18 mouse cellular contexts compared by ENCODE assay signal in the genomic region with DNA sequence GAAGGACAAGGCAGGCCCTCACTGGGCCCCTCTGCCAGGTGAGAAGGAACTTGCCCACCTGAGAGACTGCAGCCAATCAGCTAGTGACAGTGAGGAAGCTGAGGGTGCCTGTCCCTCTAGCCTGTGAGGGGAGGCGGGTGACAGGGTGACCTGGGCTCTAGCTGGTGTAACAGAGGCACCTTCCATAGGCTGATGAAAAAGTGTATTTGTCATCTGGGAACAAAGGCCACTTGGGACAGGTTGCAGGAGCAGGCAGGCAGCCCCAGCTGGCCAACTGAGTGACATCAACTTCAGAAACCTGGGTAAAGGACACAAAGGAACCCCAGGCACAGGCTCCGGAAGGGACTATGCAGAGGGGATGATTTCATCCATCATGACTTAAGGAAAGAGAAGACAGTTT.
DNase-seq lines count a peak whose midpoint lies in the region; ATAC-seq and TF ChIP-seq lines count a peak whose summit lies in the region.
"Had no signal": no experiment of that assay in that cellular context is flagged by ENCODE, and none has a peak within 500 bp of the region (broad histone marks: within the 10 kb centered on the region; RNA-seq: fewer than 3 reads in every experiment).

No protein-coding gene starts in this region.

- H3K9ac ChIP-seq in liver, embryonic 11.5 days (ENCODE audit: low read depth, low read length): no peak overlapping the region
- no peak overlapping the region for H3K9ac ChIP-seq in liver, postnatal 0 days (replicated peaks)
- H3K9ac ChIP-seq: forebrain, embryonic 13.5 days; hindbrain, embryonic 13.5 days; neural tube, embryonic 15.5 days had no signal

- H3K4me3 ChIP-seq in liver, embryonic 11.5 days (ENCODE audit: low read depth, low read length): no peak overlapping the region
- no peak overlapping the region for H3K4me3 ChIP-seq in brown adipose tissue, adult 24 weeks (ENCODE audit: insufficient read depth, low read depth, low read length)
- no peak overlapping the region for H3K4me3 ChIP-seq in limb, embryonic 10.5 days
- no peak overlapping the region for H3K4me3 ChIP-seq in liver, postnatal 0 days (ENCODE audit: low read depth, low read length)
- H3K4me3 ChIP-seq in left cerebral cortex, adult 2 months: no peak overlapping the region
- H3K4me3 ChIP-seq: forebrain, embryonic 13.5 days; hindbrain, embryonic 13.5 days; neural tube, embryonic 15.5 days had no signal

- 72% methylated on average over 2 of the region's 2 CpGs for WGBS in liver, embryonic 11.5 days
- whole genome bisulfite sequencing in limb, embryonic 10.5 days: 75% methylated on average over 2 of the region's 2 CpGs
- 29% methylated on average over 2 of the region's 2 CpGs for WGBS in liver, postnatal 0 days (ENCODE audit: insufficient replicate concordance)

- no peak for ATAC-seq in liver, embryonic 11.5 days (replicated peaks; ENCODE audit: low FRiP score)
- peak; percentile 97 for ATAC-seq in liver, postnatal 0 days
- ATAC-seq: activated CD4-positive, CD25-positive, alpha-beta regulatory T cell, adult 4 months; forebrain, embryonic 13.5 days had no signal

- H3K4me2 ChIP-seq in liver, embryonic 11.5 days: no peak overlapping the region
- H3K4me2 ChIP-seq in liver, postnatal 0 days (ENCODE audit: low read depth, low read length): no peak overlapping the region
- H3K4me2 ChIP-seq: forebrain, embryonic 13.5 days; hindbrain, embryonic 13.5 days; midbrain, embryonic 11.5 days; neural tube, embryonic 15.5 days had no signal

- no peaks in the 10 kb centered on the region for H3K4me1 ChIP-seq in liver, embryonic 11.5 days (replicated peaks; ENCODE audit: control insufficient read depth, insufficient read depth, low read length)
- peaks cover 13% of the 10 kb centered on the region for H3K4me1 ChIP-seq in brown adipose tissue, adult 24 weeks (ENCODE audit: control insufficient read depth, insufficient read depth, insufficient read length, low read length)
- H3K4me1 ChIP-seq in limb, embryonic 10.5 days: peaks cover 21% of the 10 kb centered on the region
- H3K4me1 ChIP-seq in liver, postnatal 0 days (ENCODE audit: insufficient read depth): peaks cover 9% of the 10 kb centered on the region
- H3K4me1 ChIP-seq: forebrain, embryonic 13.5 days; hindbrain, embryonic 13.5 days had no signal

- no peak for TF ChIP-seq CTCF in liver, postnatal 0 days (IDR thresholded peaks at IDR 0.05; ENCODE audit: low read depth)
- no peak for TF ChIP-seq CTCF in left cerebral cortex, adult 2 months (IDR thresholded peaks at IDR 0.05)

- no peak overlapping the region for H3K27ac ChIP-seq in liver, embryonic 11.5 days (ENCODE audit: low read depth, low read length)
- H3K27ac ChIP-seq in brown adipose tissue, adult 24 weeks (replicated peaks; ENCODE audit: low read depth, low read length): peak overlapping the region; percentile 85
- 0 out of 2 replicates have a peak overlapping the region, but pooled peaks have one; percentile 12 for H3K27ac ChIP-seq in limb, embryonic 10.5 days
- peak overlapping the region; percentile 44; the same call in 1 of the 2 replicates for H3K27ac ChIP-seq in liver, postnatal 0 days (ENCODE audit: low read depth)
- no peak overlapping the region for H3K27ac ChIP-seq in left cerebral cortex, adult 2 months
- H3K27ac ChIP-seq: forebrain, embryonic 13.5 days; hindbrain, embryonic 13.5 days; neural tube, embryonic 15.5 days had no signal

- intact Hi-C loops in left cerebral cortex, adult 2 months (cut with DNase I): no loop called here

- DNase-seq in liver: peak; percentile 8
- no peak for DNase-seq in liver, embryonic 11.5 days (ENCODE audit: low spot score)
- no peak for DNase-seq in limb, embryonic 10.5 days (ENCODE audit: low spot score)
- DNase-seq in liver, postnatal 0 days: peak; percentile 35
- no peak for DNase-seq in left cerebral cortex, adult 9 months (ENCODE audit: low spot score in 2 of 2)
- no peak for DNase-seq in left cerebral cortex, adult 2 months (ENCODE audit: extremely low spot score in 1 of 2, low spot score in 2 of 2)
- DNase-seq: adrenal gland, postnatal 10 days; cerebellum, adult 8-10 months; cerebellum, postnatal 36 days; embryo, embryonic 11 days; lung, adult 2 months; thymus, postnatal 14 days had no signal

- H3K9me3 ChIP-seq in liver, embryonic 11.5 days (ENCODE audit: control insufficient read depth, low read length): no peaks in the 10 kb centered on the region
- H3K9me3 ChIP-seq in limb, embryonic 10.5 days (replicated peaks): no peaks in the 10 kb centered on the region
- H3K9me3 ChIP-seq in liver, postnatal 0 days (ENCODE audit: low read length): no peaks in the 10 kb centered on the region
- H3K9me3 ChIP-seq: forebrain, embryonic 13.5 days; hindbrain, embryonic 13.5 days; neural tube, embryonic 15.5 days had no signal

- no peak for TF ChIP-seq EP300 in liver, postnatal 0 days (IDR thresholded peaks at IDR 0.05; ENCODE audit: low read depth)

- no peaks in the 10 kb centered on the region for H3K36me3 ChIP-seq in liver, embryonic 11.5 days (ENCODE audit: control insufficient read depth, insufficient read depth, low read length)
- H3K36me3 ChIP-seq in limb, embryonic 10.5 days: no peaks in the 10 kb centered on the region
- no peaks in the 10 kb centered on the region for H3K36me3 ChIP-seq in liver, postnatal 0 days (replicated peaks; ENCODE audit: insufficient read depth, low read length)
- H3K36me3 ChIP-seq: hindbrain, embryonic 13.5 days; neural tube, embryonic 15.5 days had no signal

- H3K27me3 ChIP-seq in liver, embryonic 11.5 days (replicated peaks; ENCODE audit: control insufficient read depth, insufficient read depth, low read length): no peaks in the 10 kb centered on the region
- H3K27me3 ChIP-seq in limb, embryonic 10.5 days (ENCODE audit: low read depth, poor library complexity, severe bottlenecking): no peaks in the 10 kb centered on the region
- H3K27me3 ChIP-seq in liver, postnatal 0 days (ENCODE audit: insufficient read depth, low read length): no peaks in the 10 kb centered on the region
- H3K27me3 ChIP-seq: forebrain, embryonic 13.5 days; hindbrain, embryonic 13.5 days; neural tube, embryonic 15.5 days had no signal

Comparison
In these comparisons a context has a peak if more than half of its experiments do, and no peak if none do; other contexts are left out.
1. DNase-seq: peak in liver (single experiment) and liver, postnatal 0 days (single experiment); none in liver, embryonic 11.5 days (single experiment), limb, embryonic 10.5 days (single experiment), left cerebral cortex, adult 9 months (0 of 2) and left cerebral cortex, adult 2 months (0 of 2).
2. H3K27ac ChIP-seq: peak in brown adipose tissue, adult 24 weeks (single experiment), limb, embryonic 10.5 days (single experiment) and liver, postnatal 0 days (single experiment); none in liver, embryonic 11.5 days (single experiment) and left cerebral cortex, adult 2 months (single experiment).